Mouse (Mus musculus) yolk sac, embryonic 10.5 days (tissue): ENCODE results near the gene Hoxa7.

Experiments used
- DNase-seq: peaks from one replicate; pipeline ENCODE4 v3.0.0-alpha.2; 2017; ENCODE audit warnings: low spot score

Hoxa7 gene

DNA sequence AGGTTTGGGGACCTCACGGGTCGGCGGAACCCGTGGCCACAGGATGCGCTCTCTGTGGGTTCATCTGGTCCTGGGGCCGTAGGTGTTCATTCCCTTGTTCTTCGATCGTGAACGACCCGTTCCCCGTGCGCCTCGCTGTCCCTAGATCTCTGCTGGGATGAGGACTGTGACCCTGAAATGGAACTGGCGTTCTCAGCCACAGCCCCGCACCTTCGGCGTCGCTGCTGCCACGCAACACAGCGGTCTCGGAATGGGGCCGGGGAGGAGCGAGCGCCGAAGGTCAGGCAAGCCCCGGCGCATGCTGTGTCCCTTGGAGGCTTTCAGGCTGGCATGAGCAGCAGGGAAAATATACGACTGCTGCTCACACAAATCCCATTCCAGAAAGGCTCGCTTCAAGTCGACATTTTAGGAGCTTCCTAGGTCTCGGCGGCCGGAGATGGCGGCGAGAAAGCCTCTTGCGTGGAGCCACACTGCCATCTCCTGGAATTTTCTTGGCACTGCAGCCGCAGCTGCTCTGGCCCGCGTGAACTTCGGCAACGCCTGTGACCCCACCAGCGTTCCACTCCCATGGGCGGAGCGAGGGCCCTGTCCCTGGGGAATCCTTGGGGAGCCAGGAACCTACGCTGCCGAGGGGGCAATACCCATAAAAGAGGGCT is at the start of gene Hoxa7:
Gene Hoxa7, minus strand, starts transcription at position 518 of the 656 bp plus-strand sequence.
- peak; percentile 86 for DNase-seq

DNA sequence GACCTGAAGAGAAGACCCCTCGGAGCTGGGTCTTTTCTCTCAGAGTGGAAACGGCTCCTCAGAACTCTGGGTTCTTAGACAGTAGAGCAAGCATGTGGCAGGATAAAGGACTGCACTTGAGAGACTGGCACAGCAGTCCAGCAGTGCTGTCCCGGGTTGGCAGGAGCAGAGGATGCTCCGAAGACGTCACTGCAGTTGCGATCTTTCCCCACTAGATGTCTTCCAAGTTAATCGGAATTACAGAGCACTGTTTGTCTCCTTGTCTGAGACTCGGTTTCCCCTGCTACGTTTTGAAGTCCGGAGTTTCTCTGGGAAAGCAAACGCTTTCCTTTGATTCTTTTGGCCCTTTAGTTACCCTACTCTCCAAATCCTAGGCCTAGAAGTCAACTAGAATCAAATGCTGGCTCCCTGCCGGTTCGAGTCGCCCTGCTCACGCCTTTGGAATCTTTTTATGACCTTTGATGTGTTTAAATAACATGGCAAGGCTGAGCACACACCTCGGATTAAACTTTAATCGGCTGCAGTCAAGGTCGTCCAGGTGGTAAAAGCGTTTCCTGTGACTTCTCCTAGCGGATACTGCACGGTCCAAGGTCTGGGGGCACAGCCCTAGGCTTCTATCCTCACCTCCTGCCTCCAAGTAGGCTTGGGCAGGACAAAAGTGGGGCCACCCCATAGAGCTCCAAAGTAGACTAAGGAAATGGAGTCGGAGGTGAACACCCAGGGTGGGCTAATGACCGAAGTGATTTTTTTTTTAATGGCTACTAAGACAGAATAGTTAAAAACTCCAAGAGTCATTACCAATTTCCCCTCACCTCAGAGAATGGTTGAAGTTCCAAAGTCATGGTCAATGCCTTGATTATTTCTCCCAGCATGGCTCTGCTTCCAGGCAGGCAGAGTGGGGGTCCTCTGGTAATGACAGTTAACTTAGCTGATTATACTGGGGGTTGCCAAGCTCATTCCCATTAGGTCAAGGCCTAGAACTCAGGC is 49.1 kb upstream of the Hoxa7 start:
- peak; percentile 71 for DNase-seq

DNA sequence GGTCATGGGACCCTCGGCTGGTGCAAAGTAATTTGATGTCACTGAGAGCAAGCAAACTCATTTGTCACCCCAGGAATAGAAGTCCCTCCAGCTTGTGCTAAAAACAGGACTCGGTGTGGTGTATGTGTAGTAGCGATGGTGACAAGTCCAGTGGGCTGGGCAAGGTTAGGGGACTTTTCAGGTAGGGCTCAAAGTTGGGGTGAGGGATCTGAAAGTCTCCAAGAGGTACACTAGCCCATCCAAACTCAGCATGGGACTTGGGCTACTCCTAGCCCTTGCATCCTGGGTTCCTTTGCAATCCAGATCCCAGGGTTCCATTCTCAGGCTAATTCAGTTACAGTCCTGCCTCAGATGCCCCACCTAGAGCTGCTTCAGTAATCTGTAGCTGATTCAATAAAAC is 47.1 kb upstream of the Hoxa7 start:
- DNase-seq, result no peak

DNA sequence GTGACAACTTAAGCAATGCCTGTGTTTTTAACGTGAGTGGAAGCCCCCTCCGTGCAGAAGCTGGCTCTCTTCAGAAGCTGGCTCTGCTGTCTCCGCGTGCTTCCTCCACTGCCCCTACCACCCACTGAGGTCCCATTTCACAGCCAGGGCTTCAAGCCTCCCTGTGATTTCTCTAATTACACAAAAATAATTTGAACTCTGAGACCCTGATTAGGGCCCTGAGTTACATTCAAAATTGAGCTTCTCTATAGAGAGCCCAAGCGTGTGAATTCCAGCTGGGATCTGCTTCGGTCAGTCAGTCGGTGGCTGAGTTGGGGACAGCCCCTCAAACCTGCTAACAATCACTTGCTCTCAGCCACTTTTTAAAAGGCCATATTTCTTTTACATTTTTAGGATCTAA is 46.7 kb upstream of the Hoxa7 start:
- no peak for DNase-seq

DNA sequence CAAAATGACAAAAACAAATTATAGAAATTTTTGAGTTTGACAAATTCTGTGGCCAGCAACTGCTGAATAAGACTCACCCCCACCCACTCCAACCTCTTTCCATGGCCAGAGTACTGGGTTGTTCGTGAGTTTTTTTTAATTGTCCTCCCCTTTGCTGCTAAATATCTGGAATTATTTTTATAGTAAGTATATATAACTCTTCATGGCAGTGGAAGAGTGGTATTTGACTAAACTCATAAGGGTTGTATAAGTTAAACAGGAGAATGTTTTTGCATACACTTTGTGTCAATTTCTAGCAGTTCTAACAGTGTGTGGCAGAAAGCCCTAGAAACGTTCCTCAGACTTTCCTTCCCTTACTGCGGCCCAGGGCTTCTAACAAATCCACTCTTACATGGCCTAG is 46.0 kb upstream of the Hoxa7 start:
- DNase-seq, result no peak

DNA sequence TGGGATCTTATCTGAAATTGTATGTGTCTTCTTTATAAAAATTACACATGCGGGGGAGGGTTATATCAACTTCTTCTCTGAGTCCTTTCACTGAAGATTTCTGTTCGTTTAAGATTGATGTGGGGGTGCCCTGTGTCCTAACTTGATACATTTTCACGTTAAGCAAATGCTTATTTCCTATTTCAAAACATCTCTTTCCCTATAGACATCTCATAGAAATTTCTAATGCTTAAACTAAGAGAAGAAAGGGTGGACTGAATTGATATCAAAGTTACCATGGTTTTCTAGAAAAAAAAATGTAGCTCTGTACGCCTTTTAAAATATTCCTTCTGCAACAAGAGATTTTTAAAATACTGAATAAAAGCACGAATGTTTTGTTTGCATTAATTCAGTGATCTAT is 45.6 kb upstream of the Hoxa7 start:
- no peak for DNase-seq

DNA sequence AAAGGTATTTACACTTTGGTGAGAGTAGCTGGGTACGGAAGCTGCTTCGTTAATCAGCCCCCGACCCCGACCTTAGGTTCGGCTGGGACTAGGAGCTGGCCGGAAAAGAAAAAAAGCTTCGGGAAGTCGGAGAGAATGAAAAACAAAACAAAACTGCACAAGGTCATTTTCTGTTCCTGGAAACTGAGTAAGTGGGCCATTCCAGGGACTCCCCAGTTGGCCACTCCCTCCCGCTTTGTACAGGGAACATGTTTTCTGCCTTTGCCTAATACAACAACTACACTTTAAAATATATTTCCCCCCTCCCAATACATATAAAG is 45.0 kb upstream of the Hoxa7 start:
- no peak for DNase-seq

DNA sequence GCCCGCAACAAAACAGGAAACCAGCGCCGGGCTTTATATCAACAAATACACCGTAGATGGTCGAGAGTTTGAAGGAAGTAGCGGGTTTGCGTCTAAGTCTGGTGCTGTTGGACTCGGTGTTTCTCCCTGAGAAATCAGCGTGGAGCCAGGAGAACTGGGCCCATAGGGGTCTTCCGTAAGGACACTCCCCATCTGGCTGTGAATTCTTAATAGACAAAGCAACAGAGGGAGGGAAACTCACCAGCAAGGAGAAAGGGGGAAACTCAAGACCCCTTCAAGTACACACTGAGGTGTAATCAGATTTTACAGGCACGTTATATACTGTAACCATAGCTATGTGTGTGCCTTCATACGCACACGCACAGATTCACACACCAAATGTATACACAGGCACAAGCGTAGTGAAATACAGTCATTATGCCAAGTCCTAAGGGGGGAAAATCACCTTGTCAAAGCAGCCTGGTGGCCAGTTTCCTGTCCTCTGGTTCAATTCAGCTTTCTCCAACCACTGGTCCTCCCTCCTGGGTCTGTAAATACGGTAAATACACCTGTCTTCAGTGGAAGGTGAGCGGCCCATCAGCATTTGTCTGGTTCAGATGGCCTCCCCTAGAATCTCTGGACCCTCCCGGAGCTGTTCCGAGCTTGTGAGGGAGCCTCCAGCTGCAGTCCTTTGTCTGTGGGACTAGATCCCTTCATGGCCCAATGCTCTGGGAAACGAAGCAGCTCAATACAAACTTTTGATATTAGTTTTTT is 44.4 kb upstream of the Hoxa7 start:
- peak; percentile 18 for DNase-seq

DNA sequence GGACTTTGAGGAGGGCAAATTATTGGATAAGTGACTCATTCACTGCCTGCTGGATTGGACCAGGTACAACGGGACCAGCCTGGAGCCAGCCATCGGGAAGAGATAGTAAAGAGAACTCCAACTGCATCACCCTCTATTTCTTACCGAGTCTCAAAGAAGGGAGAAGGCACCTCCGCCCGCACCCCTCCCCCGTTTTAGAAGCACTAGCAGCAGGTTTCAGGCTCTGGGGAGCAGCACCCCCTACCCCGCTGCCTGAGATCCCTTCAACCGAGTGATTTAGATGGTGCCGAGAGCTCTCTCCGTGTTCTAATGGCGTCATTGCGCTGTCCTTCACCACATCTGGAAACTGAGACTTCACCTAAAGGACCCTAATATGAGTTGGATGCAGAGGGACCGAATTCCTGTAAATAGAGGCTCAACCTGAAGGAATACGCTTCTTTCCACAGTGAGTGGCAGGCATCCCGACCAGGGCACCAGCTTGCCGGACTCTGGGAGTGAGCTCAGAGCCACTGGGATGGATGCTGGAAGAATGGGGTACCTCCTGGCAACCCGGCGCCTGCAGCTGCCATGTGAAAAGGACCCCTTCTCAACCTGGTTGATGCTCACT is 43.8 kb upstream of the Hoxa7 start:
- no peak for DNase-seq

DNA sequence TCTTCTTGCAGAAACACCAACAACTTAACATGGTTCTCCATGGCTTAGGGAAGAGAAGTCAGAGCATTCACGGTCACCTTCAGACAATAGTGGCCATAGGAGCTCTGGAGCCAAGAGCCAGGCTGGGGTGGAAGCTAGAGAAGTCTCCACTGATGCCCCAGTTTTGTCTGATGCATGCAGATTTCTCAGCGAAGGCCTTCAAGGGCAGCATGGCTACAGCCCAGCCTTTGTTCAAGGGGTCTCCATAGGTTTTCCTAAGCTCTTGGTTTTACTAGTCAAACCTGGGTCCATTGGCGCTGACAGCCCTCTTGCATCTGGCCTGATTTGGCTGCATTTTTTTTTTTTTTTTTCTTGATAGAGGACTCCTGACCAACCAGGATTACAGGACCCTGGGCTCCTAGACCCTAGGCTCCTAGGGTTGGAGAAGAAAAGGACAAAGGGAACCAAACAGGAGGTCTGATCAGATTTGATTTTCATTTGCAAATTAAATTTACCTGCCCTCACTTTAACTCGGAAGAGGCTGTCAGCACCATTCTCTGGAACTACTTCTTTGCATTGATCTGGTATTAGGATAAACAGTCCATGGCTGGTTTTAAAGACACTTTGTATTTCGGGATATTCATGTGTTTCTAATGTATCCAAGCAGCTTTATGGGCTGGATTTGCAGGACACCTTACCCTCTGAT is 42.6 kb upstream of the Hoxa7 start:
- DNase-seq, result no peak

DNA sequence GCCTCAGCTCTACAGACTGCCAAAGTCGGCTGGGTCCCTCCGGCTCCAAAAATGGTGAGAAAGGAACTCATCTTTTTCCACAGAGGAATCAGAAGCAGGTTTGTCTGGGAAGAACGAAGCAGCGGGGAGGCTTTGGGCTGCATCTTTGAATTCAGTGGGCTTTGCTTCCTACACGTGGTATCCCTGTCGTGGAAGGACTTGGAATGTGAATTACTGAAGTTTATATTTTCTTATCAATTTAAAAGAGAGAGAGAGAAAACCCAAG is 41.6 kb upstream of the Hoxa7 start:
- no peak for DNase-seq

DNA sequence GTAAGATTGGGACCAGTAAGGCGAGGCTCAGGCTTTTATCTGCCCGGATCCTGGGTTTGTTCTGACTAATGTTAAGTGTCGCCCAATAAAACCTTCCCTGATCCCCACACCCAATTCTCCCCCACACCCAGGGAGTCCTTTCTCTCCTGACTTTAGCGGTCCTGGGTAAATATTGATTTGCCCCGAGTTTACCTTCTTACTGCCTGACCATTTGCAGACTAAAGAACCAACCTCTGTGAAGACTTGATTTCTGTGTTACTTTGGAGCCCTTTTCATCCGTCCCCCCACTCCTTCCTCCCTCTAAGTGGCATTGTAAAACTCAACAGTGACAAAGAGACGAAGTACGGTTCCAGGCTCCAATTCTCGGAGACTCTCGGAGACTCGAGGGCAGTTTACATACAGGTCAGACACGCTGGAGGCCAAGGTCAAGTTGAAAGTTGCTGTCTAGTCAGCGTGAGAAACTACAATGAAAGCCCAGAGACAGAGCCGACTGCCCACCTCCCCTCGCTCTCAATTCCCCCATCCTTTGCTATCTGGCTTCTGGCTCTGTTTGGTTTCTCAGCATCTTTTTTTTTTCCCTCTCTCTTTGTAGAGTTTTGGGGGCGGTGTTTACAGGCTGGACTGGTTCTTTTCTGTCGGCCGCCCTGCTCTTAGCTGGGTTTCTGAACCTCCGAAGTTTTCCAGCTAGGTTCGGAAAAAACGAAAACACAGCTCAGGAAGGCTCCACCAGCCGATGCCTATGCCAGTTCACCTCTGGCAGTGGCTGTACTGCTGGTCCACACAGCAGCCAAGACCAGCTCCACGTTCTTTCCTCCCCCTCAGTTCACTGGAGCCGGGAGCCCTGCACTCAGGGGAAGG is 41.0 kb upstream of the Hoxa7 start:
- peak; percentile 28 for DNase-seq

DNA sequence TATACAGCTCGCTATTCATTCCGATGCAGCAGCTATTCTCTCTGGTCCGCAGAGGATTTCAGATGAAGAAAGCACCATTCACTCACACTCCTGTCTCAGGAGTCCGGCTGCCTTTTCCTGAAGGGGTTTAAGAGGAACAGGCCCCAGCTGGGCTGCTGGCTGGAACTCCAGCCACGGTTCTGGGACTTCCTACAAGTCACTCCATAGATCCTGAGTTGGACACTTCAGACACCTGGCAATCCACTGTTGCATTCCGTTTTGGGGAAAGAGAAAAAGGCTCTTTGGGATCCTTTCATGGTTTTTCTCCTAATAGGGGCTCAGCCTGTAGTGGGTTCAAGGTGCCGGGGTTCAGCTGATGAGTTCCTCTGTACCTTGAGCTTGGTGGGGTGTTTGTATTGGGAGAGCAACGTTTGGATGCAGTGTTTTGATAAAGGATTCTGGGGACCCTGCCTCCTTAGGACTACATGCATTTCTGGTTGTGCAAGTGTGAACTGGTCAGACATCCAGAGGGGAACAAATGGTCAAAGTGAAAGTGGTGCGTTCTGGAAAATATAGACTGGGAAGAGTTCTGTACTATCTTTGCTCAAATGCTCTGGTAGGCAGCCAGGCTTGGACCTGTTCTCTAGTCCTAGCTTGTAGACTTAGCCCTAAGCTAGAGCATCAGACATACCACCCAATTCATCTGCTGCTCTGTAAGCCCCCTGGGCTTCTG is 40.3 kb upstream of the Hoxa7 start:
- DNase-seq, result no peak

DNA sequence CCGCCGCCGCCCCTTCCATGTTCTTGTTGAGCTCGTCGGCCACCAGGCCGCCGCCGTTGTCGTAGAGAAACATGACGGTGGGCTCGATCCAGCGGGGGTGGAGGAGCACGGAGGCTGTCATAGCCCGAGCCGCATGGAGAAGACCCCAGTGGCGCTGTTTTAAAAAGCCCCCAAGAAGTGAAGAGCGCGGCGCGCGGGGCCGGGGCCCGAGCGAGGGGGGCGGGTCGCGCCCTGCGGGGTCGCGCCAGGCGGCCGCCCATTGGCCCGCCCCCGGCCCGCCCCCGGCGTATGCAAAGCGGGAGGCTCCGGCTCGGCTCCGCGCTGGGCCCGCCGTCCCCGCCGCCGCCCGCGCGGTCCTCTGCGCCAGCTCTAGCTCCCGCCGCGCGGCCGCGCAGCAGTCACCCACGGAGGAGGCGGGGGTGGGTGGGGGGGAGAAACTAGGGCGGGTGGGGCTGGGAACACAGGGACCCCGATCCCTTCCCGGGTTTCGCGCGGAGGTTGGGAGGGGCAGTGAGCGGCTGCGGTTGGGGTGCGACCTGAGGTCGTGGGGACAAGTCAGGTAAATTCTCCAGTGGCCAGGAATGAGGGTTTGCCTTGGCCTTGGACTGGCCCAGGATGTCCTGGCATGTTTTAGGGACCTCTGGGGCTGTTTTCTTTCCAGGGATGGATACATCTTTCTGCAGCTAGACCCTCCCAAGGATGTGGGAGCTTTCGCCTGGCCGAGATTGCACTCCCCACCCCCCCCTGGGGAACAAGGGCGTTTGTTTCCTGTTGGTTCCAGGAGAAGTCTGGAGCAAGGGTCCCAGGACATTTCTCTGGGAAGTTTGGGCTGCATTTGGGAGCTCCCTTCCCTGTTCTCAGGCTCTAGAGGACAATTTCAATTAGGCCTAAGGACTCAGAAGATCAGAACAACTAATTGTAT is 39.3 kb upstream of the Hoxa7 start, which contains the start of gene Hoxa13:
Gene Hoxa13, minus strand, starts transcription at position 227 of the 922 bp plus-strand sequence.
- peak; percentile 66 for DNase-seq

DNA sequence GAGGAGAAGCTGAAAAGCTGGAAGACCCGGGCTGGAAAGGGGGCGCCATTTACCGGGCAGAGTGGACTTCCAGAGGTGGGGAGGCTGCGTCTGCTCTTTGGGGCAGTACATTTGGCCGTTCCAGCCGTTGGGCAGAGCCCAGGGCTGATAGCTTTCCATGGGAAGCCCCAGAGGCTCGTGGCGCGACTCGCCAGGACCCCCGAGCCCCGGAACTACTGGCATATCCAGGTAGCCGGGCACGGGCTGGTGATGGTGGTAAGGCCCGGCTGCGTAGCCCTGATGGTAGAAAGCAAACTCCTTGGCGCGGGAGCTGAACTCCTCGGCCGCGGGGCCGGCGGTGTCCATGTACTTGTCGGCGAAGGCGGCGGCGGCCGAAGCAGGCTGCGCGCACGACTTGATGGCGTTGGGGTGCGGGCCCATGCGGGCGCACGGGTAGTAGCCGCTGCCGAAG is 38.2 kb upstream of the Hoxa7 start:
- peak; percentile 45 for DNase-seq

DNA sequence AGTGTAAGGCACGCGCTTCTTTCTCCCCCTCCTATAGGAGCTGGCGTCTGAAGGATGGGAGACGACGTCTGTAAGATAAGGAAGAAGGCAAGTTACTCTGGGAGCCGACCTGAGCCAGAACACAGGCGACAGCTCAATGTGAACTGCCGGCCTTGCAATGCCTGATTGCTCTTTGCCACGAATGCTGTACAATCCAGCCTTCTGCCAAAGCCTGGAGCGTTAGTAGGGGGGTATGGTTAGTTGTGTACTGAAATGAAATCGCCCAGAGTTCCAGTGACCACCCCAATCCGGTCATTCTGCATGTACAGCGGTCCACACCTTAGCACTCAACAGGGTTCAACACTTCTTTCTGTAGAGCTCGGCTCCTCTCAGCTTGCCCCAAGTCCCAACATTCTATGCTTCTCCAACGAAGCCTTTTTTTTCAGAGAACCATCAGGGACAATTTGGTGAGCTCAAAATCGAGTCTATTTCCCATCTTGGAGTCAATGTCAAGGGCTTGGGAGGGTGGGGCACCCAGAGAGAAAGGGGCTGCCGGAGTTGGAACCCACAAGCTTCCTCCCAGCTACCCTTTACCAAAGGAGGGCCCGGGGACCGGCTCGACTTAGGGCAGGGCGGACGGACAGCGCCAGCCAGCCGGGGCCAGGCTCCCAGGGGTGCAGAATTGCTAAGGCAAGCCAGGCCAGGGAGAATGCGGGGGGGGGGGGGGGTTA is 37.6 kb upstream of the Hoxa7 start:
- peak; percentile 19 for DNase-seq

DNA sequence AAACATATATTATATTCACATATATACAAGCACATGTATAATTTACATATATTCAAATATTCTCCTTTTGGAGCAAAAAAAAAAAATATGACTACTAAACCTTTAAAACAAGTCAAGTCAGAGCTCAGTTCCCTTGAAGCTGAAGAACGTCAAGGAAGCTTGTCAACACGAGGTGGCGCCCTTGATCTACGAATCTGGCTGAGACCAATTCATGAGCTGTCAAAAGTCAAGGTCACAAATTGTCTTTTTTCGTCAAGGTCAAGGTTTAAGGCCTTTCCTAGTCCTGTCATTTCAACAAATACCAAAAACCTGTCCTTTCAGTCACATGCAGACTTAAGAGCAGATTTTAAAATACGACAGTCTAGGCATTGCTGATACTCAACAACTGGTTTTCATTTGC is 35.3 kb upstream of the Hoxa7 start:
- DNase-seq, result peak; percentile 64
